Mouse (Mus musculus) CH12.LX (cell line): Measurements from ENCODE around the gene Hbb-bh1.

Source experiments
- CTCF ChIP-seq, 2 experiments: IDR thresholded peaks in 1 of 2; conservative IDR thresholded peaks in 1 of 2; 2 replicates each; pipeline ENCODE4 v1.5.1; 2011 to 2012; ENCODE audit warnings: low read depth in 2 of 2, low read length in 2 of 2, improper control_type of control experiment in 1 of 2, inconsistent platforms in 1 of 2, mild to moderate bottlenecking in 1 of 2, moderate library complexity in 1 of 2
- E2F4 ChIP-seq: IDR thresholded peaks from 2 replicates; pipeline ENCODE4 v1.6.1; 2011; ENCODE audit warnings: low read depth, low read length, improper control_type of control experiment; ENCODE audit not compliant: insufficient replicate concordance
- ELF1 ChIP-seq: IDR thresholded peaks from 2 replicates; pipeline ENCODE4 v1.6.1; 2014; ENCODE audit warnings: low read depth, mild to moderate bottlenecking, inconsistent platforms, low read length, improper control_type of control experiment
- EP300 ChIP-seq: IDR thresholded peaks from 2 replicates; pipeline ENCODE4 v1.6.1; 2011; ENCODE audit warnings: low read length, improper control_type of control experiment
- MAX ChIP-seq: IDR thresholded peaks from 2 replicates; pipeline ENCODE4 v1.6.1; 2011; ENCODE audit warnings: low read length, improper control_type of control experiment
- MXI1 ChIP-seq: IDR thresholded peaks from 2 replicates; pipeline ENCODE4 v1.6.1; 2011; ENCODE audit warnings: mild to moderate bottlenecking, low read depth, low read length, improper control_type of control experiment
- MYC ChIP-seq: IDR thresholded peaks from 2 replicates; pipeline ENCODE4 v1.6.1; 2011; ENCODE audit warnings: low read depth, mild to moderate bottlenecking, improper control_type of control experiment, low read length
- POLR2A ChIP-seq: IDR thresholded peaks from 2 replicates; pipeline ENCODE4 v1.6.1; 2011; ENCODE audit warnings: low read depth, mild to moderate bottlenecking, improper control_type of control experiment, low read length
- POLR2AphosphoS2 ChIP-seq: IDR thresholded peaks from 2 replicates; pipeline ENCODE4 v1.6.1; 2011; ENCODE audit warnings: low read depth, low read length, improper control_type of control experiment
- SMC3 ChIP-seq: IDR thresholded peaks from 2 replicates; pipeline ENCODE4 v1.6.1; 2011; ENCODE audit warnings: low read depth, low read length, improper control_type of control experiment
- TCF12 ChIP-seq: IDR thresholded peaks from 2 replicates; pipeline ENCODE4 v1.6.1; 2014; ENCODE audit warnings: low read depth, mild to moderate bottlenecking, inconsistent platforms, low read length, improper control_type of control experiment
- USF2 ChIP-seq: conservative IDR thresholded peaks from 2 replicates; pipeline ENCODE4 v1.6.1; 2011; ENCODE audit warnings: low read depth, low read length, improper control_type of control experiment
- ZKSCAN1 ChIP-seq: IDR thresholded peaks from 2 replicates; pipeline ENCODE4 v1.6.1; 2012; ENCODE audit warnings: low read depth, inconsistent platforms, low read length, improper control_type of control experiment, borderline replicate concordance

GRCm38 (mm10) chr7:103860855-103861254 is 17.9 kb upstream of the Hbb-bh1 start:
- TF ChIP-seq POLR2AphosphoS2 (no peak), CTCF (conservative IDR thresholded peaks at IDR 0.05 in 1 of 2, IDR thresholded peaks at IDR 0.05 in 1 of 2; ENCODE audit: low read depth in 2 of 2, low read length in 2 of 2) (no peak), USF2 (no peak), ELF1 (0 out of 2 replicates have a peak, but pooled peaks have one; percentile 23), ZKSCAN1 (no peak), MXI1 (peak; percentile 82), POLR2A (no peak), MAX (peak; percentile 75; the same call in 1 of the 2 replicates), E2F4 (0 out of 2 replicates have a peak, but pooled peaks have one; percentile 46), EP300 (peak; percentile 72), SMC3 (no peak), MYC (peak; percentile 37; the same call in 1 of the 2 replicates), TCF12 (peak; percentile 71)
